Mouse (Mus musculus) MEL (cell line): Measurements from ENCODE around the gene Polr3h. TPM values are rescaled to one million over a fixed set of nuclear protein-coding genes. Genes with fewer than 3 reads are reported as not detected.
A peak's percentile ranks its signal among the peaks of the same experiment; 100 is the strongest.
"Not testable (repeated sequence)": the region's sequence is repeated elsewhere in the genome, so short reads cannot be mapped to it uniquely, and the experiment has no call there.

Experiments used
- DNase-seq: peaks from one replicate; pipeline ENCODE4 v3.0.0; 2011; ENCODE audit warnings: low read depth, low spot score
- H3K27ac ChIP-seq: 2 replicates; pipeline ENCODE4 v1.5.1; 2012; ENCODE audit warnings: low read depth, mild to moderate bottlenecking, control low read depth, low read length, moderate library complexity; ENCODE audit not compliant: control insufficient read depth
- H3K27me3 ChIP-seq, 2 experiments: fragments of 150-350 bp in 1 of 2; sonication (generic) in 1 of 2; 2 replicates each; pipeline ENCODE4 v1.6.1; 2012; ENCODE audit warnings: low read length in 2 of 2, mild to moderate bottlenecking in 2 of 2, improper control_type of control experiment in 1 of 2, moderate library complexity in 1 of 2; ENCODE audit not compliant: insufficient read depth in 2 of 2, control insufficient read depth in 1 of 2
- H3K36me3 ChIP-seq, 2 experiments: 2 replicates each; pipeline ENCODE4 v1.6.1; 2012 to 2014; ENCODE audit warnings: low read length in 2 of 2, improper control_type of control experiment in 1 of 2, inconsistent platforms in 1 of 2, mild to moderate bottlenecking in 1 of 2; ENCODE audit not compliant: insufficient read depth in 2 of 2, control insufficient read depth in 1 of 2
- H3K4me1 ChIP-seq, 2 experiments: fragments of 150-350 bp in 1 of 2; sonication (generic) in 1 of 2; 2 replicates each; pipeline ENCODE4 v1.6.1; 2012; ENCODE audit warnings: low read length in 2 of 2, improper control_type of control experiment in 1 of 2, mild to moderate bottlenecking in 1 of 2; ENCODE audit not compliant: insufficient read depth in 2 of 2, control insufficient read depth in 1 of 2
- H3K4me3 ChIP-seq, 2 experiments: fragments of 150-350 bp in 1 of 2; sonication (generic) in 1 of 2; 2 replicates each; pipeline ENCODE4 v1.5.1; 2012; ENCODE audit warnings: low read depth in 2 of 2, low read length in 2 of 2, mild to moderate bottlenecking in 2 of 2, moderate library complexity in 2 of 2, control low read depth in 1 of 2, improper control_type of control experiment in 1 of 2; ENCODE audit not compliant: control insufficient read depth in 1 of 2, insufficient read depth in 1 of 2
- H3K79me2 ChIP-seq: 2 replicates; pipeline ENCODE4 v1.6.1; 2012; ENCODE audit warnings: mild to moderate bottlenecking, low read length, moderate library complexity; ENCODE audit not compliant: control insufficient read depth, poor library complexity, insufficient read depth
- H3K9ac ChIP-seq: 2 replicates; pipeline ENCODE4 v1.6.1; 2012; ENCODE audit warnings: low read depth, mild to moderate bottlenecking, control low read depth, low read length, moderate library complexity; ENCODE audit not compliant: control insufficient read depth, poor library complexity, severe bottlenecking
- H3K9me3 ChIP-seq: fragments of 150-350 bp; sonication (generic); replicated peaks from 2 replicates; pipeline ENCODE4 v1.6.1; 2012; ENCODE audit warnings: mild to moderate bottlenecking, low read length, improper control_type of control experiment, moderate library complexity; ENCODE audit not compliant: insufficient read depth
- CTCF ChIP-seq, 3 experiments: IDR thresholded peaks in 2 of 3; conservative IDR thresholded peaks in 1 of 3; 2 replicates each; pipeline ENCODE4 v1.5.1; 2011 to 2012; ENCODE audit warnings: low read length in 3 of 3, low read depth in 2 of 3, mild to moderate bottlenecking in 2 of 3, improper control_type of control experiment in 1 of 3, inconsistent platforms in 1 of 3, mixed read lengths in 1 of 3, moderate library complexity in 1 of 3; ENCODE audit not compliant: control insufficient read depth in 1 of 3, insufficient read depth in 1 of 3, poor library complexity in 1 of 3, severe bottlenecking in 1 of 3
- E2F4 ChIP-seq: IDR thresholded peaks from 2 replicates; pipeline ENCODE4 v1.6.1; 2011; ENCODE audit warnings: low read depth, low read length, improper control_type of control experiment, borderline replicate concordance
- EP300 ChIP-seq, 2 experiments: IDR thresholded peaks; 2 replicates each; pipeline ENCODE4 v1.6.1; 2011; ENCODE audit warnings: improper control_type of control experiment in 2 of 2, low read length in 2 of 2, low read depth in 1 of 2, mild to moderate bottlenecking in 1 of 2
- GATA1 ChIP-seq: IDR thresholded peaks from 2 replicates; pipeline ENCODE4 v1.6.1; 2011; ENCODE audit warnings: low read depth, low read length, improper control_type of control experiment
- MAFK ChIP-seq: IDR thresholded peaks from 2 replicates; pipeline ENCODE4 v1.6.1; 2011; ENCODE audit warnings: low read depth, mild to moderate bottlenecking, low read length, improper control_type of control experiment, borderline replicate concordance
- MAX ChIP-seq: IDR thresholded peaks from 2 replicates; pipeline ENCODE4 v1.6.1; 2011; ENCODE audit warnings: low read length, improper control_type of control experiment
- MAZ ChIP-seq: IDR thresholded peaks from 2 replicates; pipeline ENCODE4 v1.6.1; 2012; ENCODE audit warnings: low read depth, mild to moderate bottlenecking, inconsistent platforms, low read length, improper control_type of control experiment
- MXI1 ChIP-seq: IDR thresholded peaks from 2 replicates; pipeline ENCODE4 v1.6.1; 2011; ENCODE audit warnings: mild to moderate bottlenecking, low read depth, low read length, improper control_type of control experiment
- MYC ChIP-seq: IDR thresholded peaks from 2 replicates; pipeline ENCODE4 v1.6.1; 2011; ENCODE audit warnings: low read depth, mild to moderate bottlenecking, low read length, improper control_type of control experiment, moderate library complexity
- POLR2A ChIP-seq, 2 experiments: IDR thresholded peaks; 2 replicates each; pipeline ENCODE4 v1.6.1; 2011 to 2012; ENCODE audit warnings: low read length in 2 of 2, mild to moderate bottlenecking in 2 of 2, control low read depth in 1 of 2, improper control_type of control experiment in 1 of 2, low read depth in 1 of 2, moderate library complexity in 1 of 2; ENCODE audit not compliant: control insufficient read depth in 1 of 2, insufficient read depth in 1 of 2, poor library complexity in 1 of 2
- SIN3A ChIP-seq: IDR thresholded peaks from 2 replicates; pipeline ENCODE4 v1.6.1; 2012; ENCODE audit warnings: low read length, improper control_type of control experiment, inconsistent platforms
- TAL1 ChIP-seq: IDR thresholded peaks from 2 replicates; pipeline ENCODE4 v1.6.1; 2012; ENCODE audit warnings: mild to moderate bottlenecking, inconsistent platforms, low read length, moderate library complexity, mixed read lengths
- TCF12 ChIP-seq: IDR thresholded peaks from 2 replicates; pipeline ENCODE4 v1.6.1; 2014; ENCODE audit warnings: low read depth, mild to moderate bottlenecking, inconsistent platforms, low read length, improper control_type of control experiment, moderate library complexity
- USF2 ChIP-seq, 2 experiments: IDR thresholded peaks; 2 replicates each; pipeline ENCODE4 v1.6.1; 2011 to 2012; ENCODE audit warnings: improper control_type of control experiment in 2 of 2, low read length in 2 of 2, borderline replicate concordance in 1 of 2, inconsistent platforms in 1 of 2, low read depth in 1 of 2, mild to moderate bottlenecking in 1 of 2; ENCODE audit not compliant: insufficient read depth in 1 of 2
- polyA plus RNA-seq, 2 experiments: library from polyadenylated mRNA; stranded (reverse) in 1 of 2; unstranded in 1 of 2; fragments of >175 nt in 1 of 2; fragments of >200 nt in 1 of 2; gene quantifications; 2 replicates each; pipeline versions ENCODE4 v1.2.1 to v1.2.4; 2012; ENCODE audit warnings: low replicate concordance in 2 of 2, low read depth in 1 of 2; ENCODE audit not compliant: insufficient read length in 2 of 2, insufficient read depth in 1 of 2, missing spikeins in 1 of 2
- total RNA-seq: library from RNA; depleted of rRNA; stranded (reverse); fragments of 300-350 nt; gene quantifications from 2 replicates; pipeline ENCODE4 v1.2.3, GENCODE M21; 2012

Gene Polr3h
- total and polyA plus RNA-seq, 3 experiments, result 109 to 304 TPM; not detected in 1

GRCm38 (mm10) chr15:81925760-81926445, at the start of gene Polr3h (continued):
- TF ChIP-seq CTCF (IDR thresholded peaks at IDR 0.05 in 2 of 3, conservative IDR thresholded peaks at IDR 0.05 in 1 of 3; ENCODE audit: control insufficient read depth in 1 of 3, insufficient read depth in 1 of 3, low read depth in 2 of 3, low read length in 3 of 3, poor library complexity in 1 of 3, severe bottlenecking in 1 of 3) (no peak), USF2 (IDR thresholded peaks at IDR 0.05; ENCODE audit: borderline replicate concordance in 1 of 2, insufficient read depth in 1 of 2, low read depth in 1 of 2, low read length in 2 of 2) (no peak), MAFK (no peak), MAZ (0 out of 2 replicates have a peak, but pooled peaks have one; percentile 47)
- TF ChIP-seq, all 39 proteins: peak for 19

- H3K4me3 ChIP-seq, H3K9ac ChIP-seq, H3K79me2 ChIP-seq, H3K36me3 ChIP-seq, H3K27ac ChIP-seq, H3K9me3 ChIP-seq, DNase-seq, H3K27me3 ChIP-seq, H3K4me1 ChIP-seq: not testable (repeated sequence)
Observed at GRCm38 (mm10) chr15:81975156-81975555, 49.1 kb upstream of the Polr3h start.

GRCm38 (mm10) chr15:81970498-81970897, 44.5 kb upstream of the Polr3h start:
- H3K4me3 ChIP-seq, H3K9ac ChIP-seq, H3K27me3 ChIP-seq, H3K36me3 ChIP-seq, H3K79me2 ChIP-seq, H3K4me1 ChIP-seq, H3K27ac ChIP-seq, H3K9me3 ChIP-seq, DNase-seq: not testable (repeated sequence)

GRCm38 (mm10) chr15:81969635-81970034, 43.6 kb upstream of the Polr3h start:
- not testable (repeated sequence) for H3K36me3 ChIP-seq, H3K4me1 ChIP-seq, DNase-seq, H3K9me3 ChIP-seq, H3K27ac ChIP-seq, H3K27me3 ChIP-seq, H3K79me2 ChIP-seq, H3K9ac ChIP-seq
- 0 out of 4 replicates have a peak overlapping the region, but pooled peaks of 1 of the 2 experiments have one; percentile 32 for H3K4me3 ChIP-seq

- TF ChIP-seq SIN3A, result peak; percentile 55
- TF ChIP-seq TAL1, result no peak
- peak in 1 of 2 experiments; percentile 20; a peak in 1 of 4 replicates for TF ChIP-seq EP300 (IDR thresholded peaks at IDR 0.05; ENCODE audit: low read depth in 1 of 2, low read length in 2 of 2)
- TF ChIP-seq POLR2A (IDR thresholded peaks at IDR 0.05; ENCODE audit: control insufficient read depth in 1 of 2, insufficient read depth in 1 of 2, low read depth in 1 of 2, low read length in 2 of 2, poor library complexity in 1 of 2), result 0 out of 4 replicates have a peak, but pooled peaks of 1 of the 2 experiments have one; percentile 34
- TF ChIP-seq GATA1, result 0 out of 2 replicates have a peak, but pooled peaks have one; percentile 12
- no peak for TF ChIP-seq E2F4
- TF ChIP-seq MXI1, result peak; percentile 67
- TF ChIP-seq MAFK, result no peak
- TF ChIP-seq TCF12, result 0 out of 2 replicates have a peak, but pooled peaks have one; percentile 10
- peak; percentile 61; the same call in 1 of the 2 replicates for TF ChIP-seq MAX
- 0 out of 2 replicates have a peak, but pooled peaks have one; percentile 34 for TF ChIP-seq MYC
- DNase-seq, result peak; percentile 85
- peaks cover 0 to 6% of the 10 kb centered on the region in 2 experiments; a peak in 3 of 4 replicates for H3K4me1 ChIP-seq
- no peaks in the 10 kb centered on the region for H3K9me3 ChIP-seq
- H3K4me3 ChIP-seq, result peak overlapping the region; percentile 32 to 38; a peak in 3 of 4 replicates
- H3K79me2 ChIP-seq, result no peaks in the 10 kb centered on the region
- H3K27ac ChIP-seq, result no peak overlapping the region
- no peaks in the 10 kb centered on the region for H3K27me3 ChIP-seq
- peak overlapping the region; percentile 33; the same call in 1 of the 2 replicates for H3K9ac ChIP-seq
- H3K36me3 ChIP-seq, result peaks cover 0 to 5% of the 10 kb centered on the region in 2 experiments; a peak in 1 of 4 replicates
Observed at GRCm38 (mm10) chr15:81969173-81969572, 43.1 kb upstream of the Polr3h start.
